8 mouse cellular contexts compared by ENCODE assay signal in the genomic region with DNA sequence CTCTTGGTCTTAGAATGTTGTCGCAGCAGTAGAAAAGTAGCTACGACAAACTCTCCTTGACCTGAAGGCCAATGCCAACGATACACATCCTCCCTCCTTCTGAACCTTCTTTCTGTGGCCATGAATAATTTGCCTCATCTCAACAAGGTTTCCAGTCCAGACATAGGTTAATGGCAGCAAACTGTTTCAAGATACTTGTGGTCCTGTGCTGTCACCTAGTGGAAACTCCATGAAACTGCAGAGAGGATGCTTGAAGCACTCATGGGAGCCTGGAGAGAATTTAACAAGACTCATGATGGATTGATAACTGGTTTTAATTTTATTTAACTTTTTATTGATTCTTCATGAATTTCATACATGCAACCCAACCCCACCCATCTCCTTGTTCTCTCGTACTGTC. TPM values are rescaled to one million over a fixed set of nuclear protein-coding genes. Genes with fewer than 3 reads are reported as not detected.
DNase-seq lines count a peak whose midpoint lies in the region; ATAC-seq and TF ChIP-seq lines count a peak whose summit lies in the region.

No protein-coding gene starts in this region.

- no peak overlapping the region for H3K9ac ChIP-seq in kidney, postnatal 0 days (ENCODE audit: low read depth, low read length)
- H3K9ac ChIP-seq in kidney, embryonic 14.5 days (ENCODE audit: low read depth, low read length), result no peak overlapping the region
- H3K9ac ChIP-seq in forebrain, embryonic 11.5 days (ENCODE audit: low read length), result no peak overlapping the region
- no peak overlapping the region for H3K9ac ChIP-seq in limb, embryonic 14.5 days (ENCODE audit: low read depth, low read length, severe bottlenecking)

- no peak overlapping the region for H3K4me2 ChIP-seq in kidney, postnatal 0 days (ENCODE audit: low read length)
- no peak overlapping the region for H3K4me2 ChIP-seq in kidney, embryonic 14.5 days (replicated peaks; ENCODE audit: low read depth, low read length)
- no peak overlapping the region for H3K4me2 ChIP-seq in forebrain, embryonic 11.5 days (ENCODE audit: low read depth, low read length, severe bottlenecking)
- no peak overlapping the region for H3K4me2 ChIP-seq in limb, embryonic 14.5 days (replicated peaks; ENCODE audit: low read depth, low read length, severe bottlenecking)

- no peak overlapping the region for H3K27ac ChIP-seq in kidney, postnatal 0 days
- no peak overlapping the region for H3K27ac ChIP-seq in kidney, embryonic 14.5 days (ENCODE audit: low read depth, low read length)
- H3K27ac ChIP-seq in forebrain, embryonic 11.5 days (ENCODE audit: low read depth, low read length), result no peak overlapping the region
- no peak overlapping the region for H3K27ac ChIP-seq in limb, embryonic 14.5 days (replicated peaks; ENCODE audit: low read depth, low read length)

- no peaks in the 10 kb centered on the region for H3K9me3 ChIP-seq in kidney, postnatal 0 days (replicated peaks; ENCODE audit: low read length)
- no peaks in the 10 kb centered on the region for H3K9me3 ChIP-seq in kidney, embryonic 14.5 days (ENCODE audit: control insufficient read depth, low read length)
- no peaks in the 10 kb centered on the region for H3K9me3 ChIP-seq in forebrain, embryonic 11.5 days (ENCODE audit: control insufficient read depth, low read length)
- H3K9me3 ChIP-seq in limb, embryonic 14.5 days (ENCODE audit: control insufficient read depth, low read length), result no peaks in the 10 kb centered on the region

- no peaks in the 10 kb centered on the region for H3K4me1 ChIP-seq in kidney, postnatal 0 days (replicated peaks; ENCODE audit: insufficient read depth, low read length)
- H3K4me1 ChIP-seq in kidney, embryonic 14.5 days (ENCODE audit: control insufficient read depth, insufficient read depth, low read length), result no peaks in the 10 kb centered on the region
- H3K4me1 ChIP-seq in forebrain, embryonic 11.5 days (replicated peaks; ENCODE audit: control insufficient read depth, insufficient read depth, low read length), result no peaks in the 10 kb centered on the region
- H3K4me1 ChIP-seq in limb, embryonic 14.5 days (ENCODE audit: control insufficient read depth, insufficient read depth, low read length), result peaks cover 6% of the 10 kb centered on the region; the same call in 1 of the 2 replicates

- H3K36me3 ChIP-seq in kidney, postnatal 0 days (ENCODE audit: insufficient read depth, low read length), result peaks cover 18% of the 10 kb centered on the region; the same call in 1 of the 2 replicates
- peaks cover 28% of the 10 kb centered on the region for H3K36me3 ChIP-seq in kidney, embryonic 14.5 days (ENCODE audit: control insufficient read depth, insufficient read depth, low read length)
- H3K36me3 ChIP-seq in forebrain, embryonic 11.5 days (ENCODE audit: control insufficient read depth, insufficient read depth, low read length), result no peaks in the 10 kb centered on the region; the same call in 1 of the 2 replicates
- H3K36me3 ChIP-seq in limb, embryonic 14.5 days (ENCODE audit: control insufficient read depth, insufficient read depth, low read length), result peaks cover 26% of the 10 kb centered on the region

- TF ChIP-seq CTCF in kidney, postnatal 0 days (IDR thresholded peaks at IDR 0.05; ENCODE audit: low read depth), result peak; percentile 98

- H3K4me3 ChIP-seq in kidney, postnatal 0 days (replicated peaks; ENCODE audit: low read depth, low read length), result no peak overlapping the region
- H3K4me3 ChIP-seq in kidney, embryonic 14.5 days (ENCODE audit: low read length), result no peak overlapping the region
- no peak overlapping the region for H3K4me3 ChIP-seq in forebrain, embryonic 11.5 days (ENCODE audit: low read depth, low read length)
- no peak overlapping the region for H3K4me3 ChIP-seq in limb, embryonic 14.5 days (replicated peaks; ENCODE audit: low read length)

- H3K27me3 ChIP-seq in kidney, postnatal 0 days (ENCODE audit: insufficient read depth, low read length), result no peaks in the 10 kb centered on the region
- H3K27me3 ChIP-seq in kidney, embryonic 14.5 days (ENCODE audit: control insufficient read depth, insufficient read depth, low read length), result no peaks in the 10 kb centered on the region
- no peaks in the 10 kb centered on the region for H3K27me3 ChIP-seq in forebrain, embryonic 11.5 days (ENCODE audit: control insufficient read depth, insufficient read depth, low read length)
- no peaks in the 10 kb centered on the region for H3K27me3 ChIP-seq in limb, embryonic 14.5 days (ENCODE audit: control insufficient read depth, insufficient read depth, low read length)

- TF ChIP-seq POLR2A in limb, embryonic 14.5 days (IDR thresholded peaks at IDR 0.05; ENCODE audit: borderline replicate concordance, extremely low read depth, insufficient read depth, insufficient read length), result no peak

- DNase-seq in kidney, postnatal 0 days (ENCODE audit: low spot score), result peak; percentile 88
- peak; percentile 80 for DNase-seq in CD4-positive, CD25-positive, alpha-beta regulatory T cell, adult 2 months (ENCODE audit: low read depth, low spot score)
- peak; percentile 39 for DNase-seq in T-cell, adult 2 months (ENCODE audit: low spot score)
- DNase-seq in forebrain, embryonic 11.5 days (ENCODE audit: low spot score), result peak; percentile 65
- DNase-seq in limb, embryonic 14.5 days (ENCODE audit: low spot score), result peak; percentile 76
- DNase-seq in spleen, adult 18-20 months, result no peak

- WGBS in kidney, postnatal 0 days, result 42% methylated on average over 4 of the region's 4 CpGs
- WGBS in kidney, embryonic 14.5 days, result 49% methylated on average over 4 of the region's 4 CpGs
- 51% methylated on average over 4 of the region's 4 CpGs for WGBS in forebrain, embryonic 11.5 days
- WGBS in limb, embryonic 14.5 days, result 52% methylated on average over 4 of the region's 4 CpGs

- no peak for ATAC-seq in kidney, postnatal 0 days (replicated peaks; ENCODE audit: low FRiP score, low read depth)
- ATAC-seq in kidney, embryonic 14.5 days (ENCODE audit: low FRiP score, low TSS enrichment), result no peak; the same call in 1 of the 2 replicates
- no peak for ATAC-seq in forebrain, embryonic 11.5 days (replicated peaks; ENCODE audit: low FRiP score)
- peak; percentile 3; the same call in 1 of the 2 replicates for ATAC-seq in limb, embryonic 14.5 days (ENCODE audit: low FRiP score, low read depth)
- peak; percentile 53 for ATAC-seq in neutrophil, adult 5-6 weeks (ENCODE audit: extremely low read depth, insufficient number of reproducible peaks, low FRiP score, poor library complexity, severe bottlenecking)

RNA-seq across cellular contexts. Expression of a gene that starts 13.8 kb away (rescaled TPM):
- polyA plus RNA-seq in kidney, postnatal 0 days (2015; fragmentation: Nextera tagmentation; extraction: Ambion mirVana), result 837 and 1,074 TPM in 2 replicates
- 874 and 1,384 TPM in 2 replicates for polyA plus RNA-seq in kidney, embryonic 14.5 days (2014; fragmentation: Nextera tagmentation; extraction: Ambion mirVana)
- 574 and 627 TPM in 2 replicates for polyA plus RNA-seq in forebrain, embryonic 11.5 days (2014; fragmentation: Nextera tagmentation; extraction: Ambion mirVana)
- 2,332 and 6,071 TPM in 2 replicates for polyA plus RNA-seq in limb, embryonic 14.5 days (2012; rRNA removed)
- 948 and 1,027 TPM in 2 replicates for polyA plus RNA-seq in limb, embryonic 14.5 days (2014; fragmentation: Nextera tagmentation; extraction: Ambion mirVana)
- 872 and 946 TPM in 2 replicates for total RNA-seq in neutrophil, adult 5-6 weeks (2017)

RNA-seq across cellular contexts. Expression of a gene that starts 27.2 kb away (rescaled TPM):
- polyA plus RNA-seq in kidney, postnatal 0 days (2015; fragmentation: Nextera tagmentation; extraction: Ambion mirVana), result 534 and 547 TPM in 2 replicates
- polyA plus RNA-seq in kidney, embryonic 14.5 days (2014; fragmentation: Nextera tagmentation; extraction: Ambion mirVana), result 381 and 452 TPM in 2 replicates
- polyA plus RNA-seq in forebrain, embryonic 11.5 days (2014; fragmentation: Nextera tagmentation; extraction: Ambion mirVana), result 463 and 475 TPM in 2 replicates
- 163 and 196 TPM in 2 replicates for polyA plus RNA-seq in limb, embryonic 14.5 days (2012; rRNA removed)
- 283 and 299 TPM in 2 replicates for polyA plus RNA-seq in limb, embryonic 14.5 days (2014; fragmentation: Nextera tagmentation; extraction: Ambion mirVana)
- 158 and 168 TPM in 2 replicates for total RNA-seq in neutrophil, adult 5-6 weeks (2017)

Comparison
In these comparisons a context has a peak if more than half of its experiments do, and no peak if none do; other contexts are left out.
1. ATAC-seq: peak in limb, embryonic 14.5 days (single experiment) and neutrophil, adult 5-6 weeks (single experiment); none in kidney, postnatal 0 days (single experiment), kidney, embryonic 14.5 days (single experiment) and forebrain, embryonic 11.5 days (single experiment).
2. DNase-seq: peak in kidney, postnatal 0 days (single experiment), CD4-positive, CD25-positive, alpha-beta regulatory T cell, adult 2 months (single experiment), T-cell, adult 2 months (single experiment), forebrain, embryonic 11.5 days (single experiment) and limb, embryonic 14.5 days (single experiment); none in spleen, adult 18-20 months (0 of 2).